Mouse (Mus musculus) cerebellum, adult 2 months (tissue): ENCODE measurements around the gene Thop1.

Experiments used
- CTCF ChIP-seq: fragments of 200-500 bp; IDR thresholded peaks from 2 replicates; pipeline ENCODE4 v1.5.1; 2011; ENCODE audit warnings: low read depth, mild to moderate bottlenecking, control low read depth, low read length, moderate library complexity, borderline replicate concordance; ENCODE audit not compliant: insufficient read depth
- POLR2A ChIP-seq: fragments of 200-500 bp; IDR thresholded peaks from 2 replicates; pipeline ENCODE4 v1.6.1; 2011; ENCODE audit warnings: low read length, control low read depth, borderline replicate concordance; ENCODE audit not compliant: insufficient read depth

DNA sequence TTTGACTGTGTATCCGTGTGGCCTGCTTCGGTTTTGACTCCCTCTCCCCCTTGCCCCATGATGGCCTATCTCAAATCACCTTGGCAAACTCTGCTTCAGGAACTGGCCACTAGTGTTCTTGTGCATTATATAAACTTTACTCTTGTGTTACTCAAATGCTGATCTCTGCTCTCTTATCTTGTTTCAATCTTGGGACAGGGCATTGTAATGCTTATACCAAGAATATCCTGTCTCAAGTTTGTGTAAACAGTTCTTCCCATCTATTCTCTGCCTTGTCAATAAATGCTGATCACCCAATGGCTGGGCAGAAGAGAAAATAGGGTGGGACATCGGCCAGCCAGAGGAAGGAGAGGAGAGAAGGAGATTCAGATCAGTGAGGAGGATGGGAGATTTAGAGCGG, 7.1 kb upstream of the Thop1 start:
- TF ChIP-seq CTCF (no peak), POLR2A (no peak)
